Mouse (Mus musculus) kidney, postnatal 25 days (tissue): ENCODE data around the gene Tenm2.

Experiments
- DNase-seq, 2 experiments: peaks; one replicate each; pipeline ENCODE4 v3.0.0; 2021; ENCODE audit warnings: mixed read lengths in 2 of 2

The Tenm2 gene

GRCm38 (mm10) chr11:36038386-36038785, 1197.4 kb downstream of the Tenm2 start:
- peak in 1 of 2 experiments; percentile 30 for DNase-seq

- DNase-seq: no peak
Measured at GRCm38 (mm10) chr11:36037311-36037710, 1198.5 kb downstream of the Tenm2 start.

GRCm38 (mm10) chr11:36036061-36036695, 1199.6 kb downstream of the Tenm2 start:
- DNase-seq: peak; percentile 92 to 94

- no peak for DNase-seq
Measured at GRCm38 (mm10) chr11:36031751-36032150, 1204.0 kb downstream of the Tenm2 start.

- DNase-seq: no peak
Measured at GRCm38 (mm10) chr11:36020009-36020408, 1215.8 kb downstream of the Tenm2 start.

GRCm38 (mm10) chr11:36013179-36013578, 1222.6 kb downstream of the Tenm2 start:
- no peak for DNase-seq

GRCm38 (mm10) chr11:36009281-36010208, 1226.2 kb downstream of the Tenm2 start:
- peak in 1 of 2 experiments; percentile 30 for DNase-seq

- no peak for DNase-seq
Measured at GRCm38 (mm10) chr11:36002900-36003299, 1232.9 kb downstream of the Tenm2 start.

GRCm38 (mm10) chr11:36001282-36001970, 1234.3 kb downstream of the Tenm2 start:
- DNase-seq: peak; percentile 85 to 89

GRCm38 (mm10) chr11:36000585-36001281, 1235.0 kb downstream of the Tenm2 start:
- no peak for DNase-seq

GRCm38 (mm10) chr11:36000038-36000437, 1235.7 kb downstream of the Tenm2 start:
- DNase-seq: no peak

GRCm38 (mm10) chr11:35998048-35998447, 1237.7 kb downstream of the Tenm2 start:
- DNase-seq: no peak

GRCm38 (mm10) chr11:35995310-35995709, 1240.5 kb downstream of the Tenm2 start:
- no peak for DNase-seq

- no peak for DNase-seq
Measured at GRCm38 (mm10) chr11:35991846-35992245, 1243.9 kb downstream of the Tenm2 start.

GRCm38 (mm10) chr11:35989967-35990366, 1245.8 kb downstream of the Tenm2 start:
- DNase-seq: no peak

- peak; percentile 49 to 59 for DNase-seq
Measured at GRCm38 (mm10) chr11:35985841-35986393, 1249.8 kb downstream of the Tenm2 start.

- peak in 1 of 2 experiments; percentile 63 for DNase-seq
Measured at GRCm38 (mm10) chr11:35982734-35983133, 1253.0 kb downstream of the Tenm2 start.

GRCm38 (mm10) chr11:35980411-35980917, 1255.3 kb downstream of the Tenm2 start, which contains the start of gene Wwc1:
TSS of gene Wwc1 (minus strand) at chr11:35980527.
- peak; percentile 78 to 90 for DNase-seq

- peak in 1 of 2 experiments; percentile 80 for DNase-seq
Measured at GRCm38 (mm10) chr11:35979733-35980410, 1255.9 kb downstream of the Tenm2 start.

- peak; percentile 52 to 68 for DNase-seq
Measured at GRCm38 (mm10) chr11:35979266-35979732, 1256.5 kb downstream of the Tenm2 start.

GRCm38 (mm10) chr11:35977796-35978195, 1258.0 kb downstream of the Tenm2 start:
- DNase-seq: no peak
